Mouse (Mus musculus) G1E (cell line): ENCODE data around the gene Cox20. TPM values are rescaled to one million over a fixed set of nuclear protein-coding genes. Genes with fewer than 3 reads are reported as not detected.
"Not testable (repeated sequence)": the region's sequence is repeated elsewhere in the genome, so short reads cannot be mapped to it uniquely, and the experiment has no call there.

Experiments used
- ATAC-seq: 2 replicates; pipeline ENCODE4 v1.8.0; 2016; ENCODE audit warnings: mild to moderate bottlenecking; ENCODE audit not compliant: insufficient number of reproducible peaks, poor library complexity, low FRiP score, severe bottlenecking; ENCODE audit errors: extremely low read depth
- DNase-seq: peaks from one replicate; pipeline ENCODE4 v3.0.0; 2012; ENCODE audit warnings: low spot score
- H3K27me3 ChIP-seq: 2 replicates; pipeline ENCODE4 v1.6.1; 2012; ENCODE audit warnings: mild to moderate bottlenecking, low read length, inconsistent platforms; ENCODE audit not compliant: insufficient read depth
- H3K36me3 ChIP-seq: replicated peaks from 2 replicates; pipeline ENCODE3; 2012; ENCODE audit warnings: mild to moderate bottlenecking, inconsistent platforms
- H3K4me1 ChIP-seq: 2 replicates; pipeline ENCODE4 v1.6.1; 2012; ENCODE audit warnings: low read depth, low read length, inconsistent platforms, mixed read lengths; ENCODE audit not compliant: insufficient read depth
- H3K4me3 ChIP-seq: 2 replicates; pipeline ENCODE4 v1.5.1; 2012; ENCODE audit warnings: low read depth, mild to moderate bottlenecking, inconsistent platforms, low read length, moderate library complexity, mixed read lengths
- H3K9me3 ChIP-seq: replicated peaks from 2 replicates; pipeline ENCODE4 v1.6.1; 2012; ENCODE audit warnings: inconsistent platforms
- CTCF ChIP-seq: IDR thresholded peaks from 2 replicates; pipeline ENCODE4 v1.5.1; 2012; ENCODE audit warnings: low read depth, low read length, inconsistent platforms, mixed read lengths
- GATA1 ChIP-seq: IDR thresholded peaks from 2 replicates; pipeline ENCODE4 v1.6.1; 2012; ENCODE audit warnings: borderline replicate concordance, low read length, inconsistent platforms, mixed read lengths
- GATA2 ChIP-seq: IDR thresholded peaks from 2 replicates; pipeline ENCODE4 v1.6.1; 2012; ENCODE audit warnings: low read depth, low read length, inconsistent platforms, borderline replicate concordance
- POLR2AphosphoS5 ChIP-seq: IDR thresholded peaks from 2 replicates; pipeline ENCODE4 v1.6.1; 2012; ENCODE audit warnings: low read depth, low read length, inconsistent platforms; ENCODE audit not compliant: insufficient replicate concordance
- TAL1 ChIP-seq: conservative IDR thresholded peaks from 2 replicates; pipeline ENCODE4 v1.6.1; 2012; ENCODE audit warnings: low read depth, low read length, inconsistent platforms, mixed read lengths
- polyA plus RNA-seq: library from polyadenylated mRNA; stranded (reverse); fragments of >175 nt; gene quantifications from 2 replicates; pipeline ENCODE4 v1.2.3, GENCODE M21; 2012
- total RNA-seq, 2 experiments: library from RNA; stranded (forward) in 1 of 2; stranded (reverse) in 1 of 2; fragments of 200-1000 nt in 1 of 2; fragments of >200 nt in 1 of 2; fragmentation: Nextera tagmentation in 1 of 2; gene quantifications; 2 replicates each; pipeline ENCODE4 v1.2.3; 2014 to 2017

The Cox20 gene
- total and polyA plus RNA-seq, 3 experiments, result 18.4 to 230 (median 179) TPM

- ATAC-seq (no peak), DNase-seq (no peak)
- TF ChIP-seq POLR2AphosphoS5, result no peak
- TF ChIP-seq TAL1, result no peak
- TF ChIP-seq CTCF, result no peak
- TF ChIP-seq GATA2, result no peak
- TF ChIP-seq GATA1, result no peak
- Histone ChIP-seq H3K4me1 (no peaks in the 10 kb centered on the region), H3K4me3 (no peak overlapping the region), H3K9me3 (no peaks in the 10 kb centered on the region), H3K36me3 (no peaks in the 10 kb centered on the region), H3K27me3 (peaks cover 3% of the 10 kb centered on the region; the same call in 1 of the 2 replicates)
Observed at GRCm38 (mm10) chr1:178283946-178284720, 34.8 kb upstream of the Cox20 start.

GRCm38 (mm10) chr1:178287601-178288176, 31.2 kb upstream of the Cox20 start:
- no peaks in the 10 kb centered on the region for H3K36me3 ChIP-seq
- no peaks in the 10 kb centered on the region for H3K4me1 ChIP-seq
- no peak for ATAC-seq
- DNase-seq, result no peak
- H3K4me3 ChIP-seq, result no peak overlapping the region
- peaks cover 7% of the 10 kb centered on the region for H3K27me3 ChIP-seq
- H3K9me3 ChIP-seq, result no peaks in the 10 kb centered on the region
- TF ChIP-seq CTCF, result no peak
- TF ChIP-seq TAL1, result no peak
- no peak for TF ChIP-seq GATA2
- TF ChIP-seq GATA1, result no peak
- TF ChIP-seq POLR2AphosphoS5, result no peak

- DNase-seq (no peak), ATAC-seq (no peak)
- Histone ChIP-seq H3K4me3 (no peak overlapping the region), H3K4me1 (no peaks in the 10 kb centered on the region), H3K9me3 (no peaks in the 10 kb centered on the region), H3K27me3 (peaks cover 15% of the 10 kb centered on the region), H3K36me3 (no peaks in the 10 kb centered on the region)
- TF ChIP-seq GATA1 (no peak), TAL1 (no peak), CTCF (no peak), GATA2 (no peak), POLR2AphosphoS5 (no peak)
Observed at GRCm38 (mm10) chr1:178291716-178292115, 27.2 kb upstream of the Cox20 start.

- no peak for ATAC-seq
- DNase-seq, result no peak
- Histone ChIP-seq H3K9me3 (no peaks in the 10 kb centered on the region), H3K4me3 (no peak overlapping the region), H3K4me1 (no peaks in the 10 kb centered on the region), H3K36me3 (no peaks in the 10 kb centered on the region), H3K27me3 (peaks cover 20% of the 10 kb centered on the region)
- no peak for TF ChIP-seq TAL1
Observed at GRCm38 (mm10) chr1:178294051-178294450, 24.9 kb upstream of the Cox20 start.

- not testable (repeated sequence) for H3K4me1 ChIP-seq, DNase-seq, H3K36me3 ChIP-seq, ATAC-seq, H3K9me3 ChIP-seq, H3K4me3 ChIP-seq, H3K27me3 ChIP-seq
Observed at GRCm38 (mm10) chr1:178301261-178301660, 17.7 kb upstream of the Cox20 start.

- peaks cover 3% of the 10 kb centered on the region for H3K9me3 ChIP-seq
- 0 out of 2 replicates have a peak, but pooled peaks have one; percentile 22 for ATAC-seq
Observed at GRCm38 (mm10) chr1:178303425-178303824, 15.5 kb upstream of the Cox20 start.

More at GRCm38 (mm10) chr1:178303425-178303824, 15.5 kb upstream of the Cox20 start:
- Histone ChIP-seq H3K36me3 (no peaks in the 10 kb centered on the region), H3K4me1 (no peaks in the 10 kb centered on the region), H3K4me3 (no peak overlapping the region), H3K27me3 (peaks cover 3% of the 10 kb centered on the region; the same call in 1 of the 2 replicates)
- DNase-seq, result no peak
- TF ChIP-seq GATA2 (no peak), CTCF (peak; percentile 37; the same call in 1 of the 2 replicates), POLR2AphosphoS5 (no peak), TAL1 (no peak), GATA1 (no peak)
